Mouse (Mus musculus) heart, postnatal 36 days (tissue): ENCODE measurements around the gene Tsc22d4. TPM values are rescaled to one million over a fixed set of nuclear protein-coding genes. Genes with fewer than 3 reads are reported as not detected.
"Not testable (repeated sequence)": the region's sequence is repeated elsewhere in the genome, so short reads cannot be mapped to it uniquely, and the experiment has no call there.

Experiments used
- DNase-seq, 2 experiments: peaks; one replicate each; pipeline ENCODE4 v3.0.0; 2021 to 2022
- intact Hi-C: fragments of 180-260 bp; cut with DNase I; formaldehyde crosslinking; loops from one replicate; pipeline ENCODE4 v1.15.1; 2025
- total RNA-seq, 2 experiments: library from RNA; stranded (reverse); gene quantifications; 2 replicates each; pipeline ENCODE4 v1.2.3; 2021

Tsc22d4 gene
- total RNA-seq, 2 experiments from 2014 or later: 260 to 268 TPM

DNA sequence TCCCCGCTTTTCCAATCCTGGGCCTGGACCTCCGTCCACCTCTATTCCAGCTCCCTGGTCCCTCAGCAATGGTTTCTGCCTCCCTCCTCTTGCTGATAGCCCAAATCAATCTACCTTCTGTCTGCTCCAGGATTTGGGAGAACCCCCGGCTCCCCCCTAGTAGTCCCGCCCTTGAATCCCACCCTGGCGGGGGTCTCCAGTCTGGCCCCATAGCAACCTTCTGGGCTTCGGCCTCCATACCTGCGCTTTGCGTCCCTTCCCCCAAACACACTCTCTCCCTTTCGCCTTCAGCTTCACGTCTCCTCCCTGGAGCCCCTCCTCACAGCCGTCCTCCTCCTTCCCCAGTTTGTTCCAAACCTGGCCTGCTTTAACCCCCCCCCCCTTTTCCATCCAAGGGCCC lies 5.0 kb upstream of the Tsc22d4 start:
- intact Hi-C loops: loop anchor here (2.0 to 5.0 kb wide), 3 partner anchors 16 to 138 kb away; partner anchors contain the start of gene Mospd3
- no peak for DNase-seq

GRCm38 (mm10) chr5:137741023-137741931 lies 4.3 kb upstream of the Tsc22d4 start, which contains the start of gene Nyap1:
Nyap1 (minus strand) TSS chr5:137741607.
- peak; percentile 84 to 87 for DNase-seq
- intact Hi-C loops: loop anchor here (2.0 to 5.0 kb wide), 3 partner anchors 16 to 139 kb away; partner anchors contain the start of gene Mospd3

GRCm38 (mm10) chr5:137742048-137742447 lies 3.5 kb upstream of the Tsc22d4 start:
- intact Hi-C loops: loop anchor here (5.0 kb wide), 1 partner anchor 140 kb away; the partner anchor contains the start of gene Mospd3

GRCm38 (mm10) chr5:137742836-137743235 lies 2.7 kb upstream of the Tsc22d4 start:
- intact Hi-C loops: loop anchor here (5.0 kb wide), 1 partner anchor 141 kb away; the partner anchor contains the start of gene Mospd3
- DNase-seq: no peak

More at GRCm38 (mm10) chr5:137742048-137742447, 3.5 kb upstream of the Tsc22d4 start:
- no peak for DNase-seq

DNA sequence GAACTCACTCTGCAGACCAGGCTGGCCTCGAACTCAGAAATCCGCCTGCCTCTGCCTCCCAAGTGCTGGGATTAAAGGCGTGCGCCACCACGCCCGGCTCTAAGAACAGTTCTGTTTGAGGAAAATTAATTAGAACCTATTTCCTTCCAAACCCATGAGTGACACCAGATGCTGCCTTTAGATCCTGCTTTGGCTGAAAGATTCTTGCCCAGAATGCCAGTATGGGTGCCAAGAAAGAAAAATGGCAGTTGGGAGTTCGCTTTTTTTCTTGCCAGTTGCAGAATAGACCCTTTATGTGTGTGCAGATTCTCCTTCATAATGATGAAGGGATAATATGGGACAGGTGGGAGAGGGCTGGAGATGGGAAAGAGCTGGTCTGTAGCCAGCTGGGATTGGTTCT lies 1.3 kb upstream of the Tsc22d4 start:
- no peak for DNase-seq
- intact Hi-C loops: loop anchor here (5.0 kb wide), 1 partner anchor 142 kb away; the partner anchor contains the start of gene Mospd3

DNA sequence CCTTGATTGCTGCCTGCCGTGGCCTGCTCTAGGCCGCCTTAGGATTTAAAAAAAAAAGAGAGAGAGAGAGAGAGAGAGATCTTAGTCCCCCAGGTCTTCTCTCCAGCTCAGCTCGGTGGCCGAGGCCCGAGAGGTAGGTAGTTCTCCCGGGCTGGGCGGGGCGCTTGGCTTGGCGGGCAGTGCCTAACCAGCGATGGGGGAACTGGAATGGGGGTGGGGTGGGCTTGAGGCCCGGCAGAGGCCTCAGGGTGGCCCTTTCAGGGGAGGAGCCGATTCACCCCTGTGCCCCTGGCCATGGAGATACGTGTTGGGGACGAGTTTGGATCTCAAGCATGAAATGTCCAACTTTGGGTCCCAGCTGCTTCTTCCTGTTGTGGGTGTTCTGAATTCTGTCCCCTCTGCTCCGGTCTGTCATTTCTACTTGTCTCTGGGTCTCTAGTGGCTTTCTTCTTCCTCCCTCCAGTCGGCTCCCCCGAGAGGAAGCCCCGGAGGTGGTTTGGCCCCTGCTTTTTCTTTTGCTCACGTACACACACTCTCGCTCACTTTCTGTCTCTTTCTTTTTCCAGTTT lies 836 bp downstream of the Tsc22d4 start:
- intact Hi-C loops: loop anchor here (2.0 kb wide), 1 partner anchor 214 kb away; the partner anchor contains the start of genes Epo and Gnb2
- DNase-seq: peak; percentile 71 to 78

GRCm38 (mm10) chr5:137746851-137747325 lies 1.4 kb downstream of the Tsc22d4 start:
- intact Hi-C loops: loop anchor here (2.0 kb wide), 1 partner anchor 214 kb away; the partner anchor contains the start of genes Epo and Gnb2
- DNase-seq: peak in 1 of 2 experiments; percentile 54

DNA sequence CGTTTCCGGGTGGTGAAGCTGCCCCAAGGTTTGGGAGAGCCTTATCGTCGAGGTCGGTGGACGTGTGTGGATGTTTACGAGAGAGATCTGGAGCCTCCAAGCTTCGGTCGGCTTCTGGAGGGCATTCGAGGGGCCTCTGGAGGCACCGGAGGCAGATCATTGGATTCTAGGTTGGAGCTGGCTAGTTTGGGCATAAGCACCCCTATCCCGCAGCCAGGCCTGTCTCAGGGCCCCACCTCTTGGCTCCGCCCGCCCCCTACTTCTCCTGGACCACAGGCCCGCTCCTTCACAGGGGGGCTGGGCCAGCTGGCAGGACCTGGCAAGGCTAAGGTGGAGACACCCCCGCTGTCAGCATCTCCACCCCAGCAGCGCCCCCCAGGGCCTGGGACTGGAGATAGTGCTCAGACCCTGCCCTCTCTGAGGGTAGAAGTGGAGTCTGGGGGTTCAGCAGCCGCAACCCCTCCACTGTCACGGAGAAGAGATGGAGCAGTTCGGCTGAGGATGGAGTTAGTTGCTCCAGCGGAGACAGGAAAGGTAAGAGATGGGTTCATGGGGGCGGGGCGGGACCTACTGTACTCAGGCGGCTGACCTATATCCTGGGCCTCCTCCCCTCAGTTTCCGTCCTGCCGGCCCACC lies 1.9 kb downstream of the Tsc22d4 start:
- intact Hi-C loops: loop anchor here (2.0 kb wide), 1 partner anchor 215 kb away; the partner anchor contains the start of genes Epo and Gnb2
- DNase-seq: peak; percentile 61 to 69

DNA sequence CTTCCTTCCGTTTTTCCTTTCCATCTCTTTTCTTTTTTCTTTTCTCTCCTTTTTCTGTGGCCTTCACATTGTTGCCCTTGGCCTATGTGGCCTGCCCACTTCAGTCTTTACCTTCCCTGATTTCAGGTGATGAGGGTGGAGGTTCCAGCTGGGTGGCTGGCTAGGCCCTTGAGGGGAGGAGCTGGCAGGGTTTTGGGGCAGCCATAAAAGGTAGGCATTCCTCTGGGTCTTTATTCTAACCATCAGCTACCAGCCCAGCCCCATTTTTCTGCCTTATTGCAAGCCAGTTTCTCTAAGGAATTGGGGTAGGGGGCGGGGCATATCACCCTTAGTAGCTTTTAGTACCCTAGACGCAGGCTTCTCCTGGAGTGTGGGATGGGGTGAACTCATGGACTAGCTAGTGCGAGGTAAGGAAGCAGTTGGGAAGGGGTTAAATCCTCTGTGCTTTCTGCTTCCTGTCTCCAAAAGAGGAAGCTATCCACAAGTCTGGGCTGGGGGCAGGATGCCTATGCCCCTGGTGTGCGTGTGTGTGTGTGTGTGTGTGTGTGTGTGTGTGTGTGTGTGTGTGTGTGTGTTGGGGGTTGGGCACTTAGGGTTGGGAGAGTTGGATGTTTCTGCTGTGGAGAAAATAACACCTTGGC lies 2.7 kb downstream of the Tsc22d4 start:
- peak in 1 of 2 experiments; percentile 56 for DNase-seq
- intact Hi-C loops: no loop called here

- intact Hi-C loops: no loop called here
Measured at GRCm38 (mm10) chr5:137749196-137749836, 3.8 kb downstream of the Tsc22d4 start.

GRCm38 (mm10) chr5:137750212-137750611 lies 4.7 kb downstream of the Tsc22d4 start:
- DNase-seq, intact Hi-C loops: not testable (repeated sequence)

More at GRCm38 (mm10) chr5:137749196-137749836, 3.8 kb downstream of the Tsc22d4 start:
- peak in 1 of 2 experiments; percentile 34 for DNase-seq

DNA sequence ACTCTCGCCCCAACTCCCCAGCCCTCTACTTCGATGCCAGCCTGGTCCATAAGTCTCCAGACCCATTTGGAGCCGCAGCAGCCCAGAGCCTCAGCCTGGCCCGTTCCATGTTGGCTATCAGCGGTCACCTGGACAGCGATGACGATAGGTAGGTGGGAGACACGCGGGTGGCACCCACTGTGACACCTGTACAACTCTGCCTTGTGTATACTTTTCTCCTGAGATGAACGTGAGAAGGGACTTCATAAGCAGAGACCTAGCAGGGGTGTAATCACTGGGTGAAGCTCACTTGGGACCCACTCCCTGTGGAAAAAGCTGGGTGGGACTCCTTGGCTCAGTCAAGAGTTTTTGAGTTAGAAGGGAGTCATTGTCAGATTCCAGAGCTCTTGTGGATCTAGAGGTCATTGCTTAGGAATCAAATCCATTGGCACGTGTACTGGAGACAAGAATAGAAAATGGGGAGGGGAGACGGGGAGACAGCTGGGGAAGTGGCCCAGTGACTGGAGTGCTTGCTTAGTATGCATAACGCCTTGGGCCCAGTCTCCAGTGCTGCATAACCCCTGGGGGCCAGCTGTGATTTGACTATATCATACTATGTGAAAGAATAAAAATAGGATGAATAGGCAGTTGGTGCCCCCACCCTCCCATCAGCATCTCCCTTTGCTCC lies 5.8 kb downstream of the Tsc22d4 start:
- intact Hi-C loops: no loop called here
- peak in 1 of 2 experiments; percentile 28 for DNase-seq

GRCm38 (mm10) chr5:137751988-137752387 lies 6.5 kb downstream of the Tsc22d4 start:
- no peak for DNase-seq
- intact Hi-C loops: no loop called here

DNA sequence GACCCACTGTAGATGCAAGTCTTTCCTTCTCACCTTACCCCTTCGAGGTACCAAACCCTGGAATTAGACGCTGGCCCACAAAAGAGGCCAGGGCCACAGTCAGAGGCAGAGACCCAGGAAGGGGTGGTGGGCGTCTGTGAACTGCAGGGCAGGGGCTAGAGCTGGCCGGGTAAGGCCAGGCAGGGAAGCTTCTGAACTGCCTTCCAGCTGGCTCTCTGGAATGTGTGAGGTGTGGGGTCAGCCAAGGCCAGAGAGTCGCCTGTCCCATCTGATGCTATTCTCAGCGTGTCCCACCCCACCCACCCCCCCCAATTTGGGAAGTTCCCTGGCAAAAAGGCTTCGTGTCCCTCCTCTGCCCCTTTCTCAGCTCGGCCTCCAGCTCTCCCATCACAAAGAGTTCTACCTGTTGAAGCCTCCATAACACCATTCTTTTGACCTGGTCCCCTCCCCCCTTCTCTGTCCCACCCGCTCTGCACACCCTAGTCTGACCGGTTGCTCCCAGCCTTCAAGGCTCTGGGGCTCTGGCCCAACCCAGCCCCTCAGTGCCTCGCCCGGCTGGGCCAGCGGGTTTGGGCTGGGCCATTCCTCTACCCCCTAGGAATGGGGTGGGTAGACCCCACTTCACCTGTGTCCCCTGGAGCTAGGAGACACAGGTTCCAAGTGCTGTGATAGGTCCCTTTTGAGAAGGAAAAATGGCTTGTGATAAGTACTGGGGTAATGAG lies 7.7 kb downstream of the Tsc22d4 start:
- DNase-seq: peak; percentile 32 to 40
- intact Hi-C loops: no loop called here

DNA sequence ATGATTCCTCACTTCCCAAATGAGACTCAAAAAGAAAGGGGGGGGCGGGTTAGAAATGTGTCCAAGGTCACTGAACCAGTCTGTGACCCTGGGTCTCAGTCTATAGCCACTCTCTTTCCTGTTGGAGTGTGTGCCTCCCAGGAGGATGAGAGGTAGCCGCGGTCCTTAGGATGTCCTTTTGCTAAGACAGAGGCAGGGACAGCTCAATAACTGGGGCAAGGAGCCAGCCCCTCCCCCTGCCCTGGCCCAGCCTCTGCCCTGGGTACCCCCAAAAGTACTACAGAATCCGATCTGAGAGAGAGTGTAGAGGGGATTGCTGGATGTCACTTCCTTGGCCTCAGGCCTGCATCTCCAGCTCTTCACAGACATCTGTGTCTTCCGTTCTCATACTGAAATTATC lies 9.9 kb downstream of the Tsc22d4 start:
- no peak for DNase-seq
- intact Hi-C loops: loop anchor here (5.0 kb wide), 1 partner anchor 168 kb away; no protein-coding TSS in a partner anchor

DNA sequence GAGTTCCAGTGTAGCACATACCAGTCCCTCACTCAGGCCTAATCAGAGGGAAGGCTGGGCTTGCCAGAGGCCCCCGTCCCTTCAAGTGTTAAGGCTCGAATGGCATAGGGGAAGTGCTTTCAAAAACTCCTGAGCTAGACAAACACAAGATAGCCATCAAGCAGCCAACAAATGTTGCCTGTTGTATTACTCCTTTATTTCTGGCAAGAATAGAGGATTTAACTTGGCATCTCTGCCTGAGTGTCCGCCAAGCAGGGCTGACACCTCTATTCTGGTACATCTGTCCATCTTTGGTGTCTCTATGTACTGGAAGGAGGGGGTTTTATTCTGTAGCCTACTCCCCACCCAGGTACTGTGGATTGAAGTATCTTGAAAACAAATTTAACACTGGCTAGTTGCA lies 10.6 kb downstream of the Tsc22d4 start:
- intact Hi-C loops: loop anchor here (2.0 to 5.0 kb wide), 2 partner anchors 15 to 169 kb away; partner anchors contain the start of gene Nyap1
- DNase-seq: no peak

DNA sequence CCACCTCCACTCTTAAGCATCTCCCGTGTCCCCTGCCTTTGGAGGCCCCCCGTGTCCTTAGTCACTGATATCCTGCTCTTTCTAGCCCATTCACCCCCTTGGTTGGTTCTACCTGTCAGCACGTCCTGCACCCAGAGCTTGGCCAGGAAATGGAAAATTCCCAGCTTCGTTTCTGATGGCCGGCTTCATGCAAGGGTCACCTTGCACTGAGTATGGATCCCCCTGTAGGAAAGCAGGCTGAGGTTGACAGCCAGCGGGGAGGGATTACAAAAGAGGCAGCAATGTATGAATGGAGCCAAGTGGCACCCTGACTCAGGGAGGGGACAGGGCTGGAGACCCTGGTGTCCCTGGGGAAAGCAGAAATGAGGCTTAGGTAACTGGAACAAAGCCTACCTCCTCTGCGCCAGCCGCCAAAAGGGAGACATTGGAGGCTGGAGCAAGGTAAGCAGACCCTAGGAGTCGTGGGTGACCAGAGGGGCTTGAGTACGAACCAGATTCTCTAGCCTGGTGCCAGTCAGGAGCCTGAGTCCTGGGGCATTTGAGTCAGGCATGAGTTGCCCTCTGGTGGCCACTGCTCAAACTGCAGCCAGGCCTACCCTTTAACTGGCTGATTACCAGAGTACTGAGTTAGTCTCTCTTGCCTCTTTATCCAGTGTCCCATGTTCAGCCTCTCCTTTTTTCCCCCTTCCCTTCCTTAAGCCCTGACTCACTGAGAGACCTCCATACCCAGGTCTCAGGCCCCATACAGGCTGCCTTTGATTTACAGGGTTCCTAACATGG lies 11.5 kb downstream of the Tsc22d4 start:
- intact Hi-C loops: loop anchor here (1.0 to 5.0 kb wide), 3 partner anchors 16 to 170 kb away; partner anchors contain the start of gene Nyap1

More for the DNA sequence above, 11.5 kb downstream of the Tsc22d4 start:
- peak; percentile 87 to 91 for DNase-seq
